Mouse (Mus musculus): ENCODE data around the gene Lrg1.

Gene Lrg1

GRCm38 (mm10) chr17:56121826-56122225 is at the start of gene Lrg1:
TSS of gene Lrg1 (minus strand) at chr17:56122001.
- in situ Hi-C loops (cut with MboI, MseI) = no loop called here

- in situ Hi-C loops (cut with MboI, MseI) = no loop called here
Observed at GRCm38 (mm10) chr17:56171456-56171855, 49.7 kb upstream of the Lrg1 start.

- in situ Hi-C loops (cut with MboI, MseI) = no loop called here
Observed at GRCm38 (mm10) chr17:56170636-56171035, 48.8 kb upstream of the Lrg1 start.

- in situ Hi-C loops (cut with MboI, MseI) = no loop called here
Observed at GRCm38 (mm10) chr17:56169830-56170229, 48.0 kb upstream of the Lrg1 start.

- in situ Hi-C loops (cut with MboI, MseI) = no loop called here
Observed at GRCm38 (mm10) chr17:56165671-56166070, 43.9 kb upstream of the Lrg1 start.

GRCm38 (mm10) chr17:56164510-56164909 is 42.7 kb upstream of the Lrg1 start:
- in situ Hi-C loops (cut with MboI, MseI) = no loop called here

GRCm38 (mm10) chr17:56163523-56164102 is 41.8 kb upstream of the Lrg1 start:
- in situ Hi-C loops (cut with MboI, MseI) = no loop called here

GRCm38 (mm10) chr17:56162231-56162774 is 40.5 kb upstream of the Lrg1 start, which contains the start of gene Tnfaip8l1:
TSS of gene Tnfaip8l1 (plus strand) at chr17:56162477.
- in situ Hi-C loops (cut with MboI, MseI) = no loop called here

- in situ Hi-C loops (cut with MboI, MseI) = no loop called here
Observed at GRCm38 (mm10) chr17:56159729-56160128, 37.9 kb upstream of the Lrg1 start.

- in situ Hi-C loops (cut with MboI, MseI) = no loop called here
Observed at GRCm38 (mm10) chr17:56153643-56154042, 31.8 kb upstream of the Lrg1 start.

GRCm38 (mm10) chr17:56149897-56150296 is 28.1 kb upstream of the Lrg1 start:
- in situ Hi-C loops (cut with MboI, MseI) = no loop called here

GRCm38 (mm10) chr17:56148790-56149618 is 27.2 kb upstream of the Lrg1 start:
- in situ Hi-C loops (cut with MboI, MseI) = no loop called here

GRCm38 (mm10) chr17:56148280-56148679 is 26.5 kb upstream of the Lrg1 start:
- in situ Hi-C loops (cut with MboI, MseI) = no loop called here

GRCm38 (mm10) chr17:56147420-56147819 is 25.6 kb upstream of the Lrg1 start:
- in situ Hi-C loops (cut with MboI, MseI) = no loop called here

GRCm38 (mm10) chr17:56146131-56146530 is 24.3 kb upstream of the Lrg1 start:
- in situ Hi-C loops (cut with MboI, MseI) = no loop called here

GRCm38 (mm10) chr17:56144546-56144945 is 22.7 kb upstream of the Lrg1 start:
- in situ Hi-C loops (cut with MboI, MseI) = no loop called here

GRCm38 (mm10) chr17:56141702-56142605 is 20.2 kb upstream of the Lrg1 start:
- in situ Hi-C loops (cut with MboI, MseI) = no loop called here

- in situ Hi-C loops (cut with MboI, MseI) = no loop called here
Observed at GRCm38 (mm10) chr17:56139858-56140595, 18.2 kb upstream of the Lrg1 start, which contains the start of gene Sema6b. TSS of gene Sema6b (minus strand) at chr17:56140343.

- in situ Hi-C loops (cut with MboI, MseI) = no loop called here
Observed at GRCm38 (mm10) chr17:56139355-56139754, 17.6 kb upstream of the Lrg1 start.

- in situ Hi-C loops (cut with MboI, MseI) = no loop called here
Observed at GRCm38 (mm10) chr17:56137839-56138613, 16.2 kb upstream of the Lrg1 start.

Data from T-helper 2 cell (primary cell).